Mouse (Mus musculus): ENCODE measurements around the gene Coch. TPM values are rescaled to one million over a fixed set of nuclear protein-coding genes. Genes with fewer than 3 reads are reported as not detected.
"Not testable (repeated sequence)": the region's sequence is repeated elsewhere in the genome, so short reads cannot be mapped to it uniquely, and the experiment has no call there.

The Coch gene
- polyA plus RNA-seq, 1 experiment from 2014 or later, result 1.2 TPM

- Histone ChIP-seq H3K36me3 (ENCODE audit: control insufficient read depth, insufficient read depth, low read length) (peaks cover 13% of the 10 kb centered on the region), H3K9ac (ENCODE audit: low read length) (no peak overlapping the region), H3K27ac (replicated peaks in 1 of 2; ENCODE audit: control insufficient read depth in 1 of 2, insufficient read depth in 1 of 2, low read depth in 2 of 2, low read length in 2 of 2) (no peak overlapping the region), H3K4me2 (ENCODE audit: low read length) (no peak overlapping the region), H3K4me3 (ENCODE audit: control insufficient read depth in 1 of 2, insufficient read depth in 1 of 2, low read depth in 1 of 2, low read length in 2 of 2) (no peak overlapping the region), H3K9me3 (ENCODE audit: control insufficient read depth, low read length) (no peaks in the 10 kb centered on the region), H3K27me3 (ENCODE audit: control insufficient read depth, insufficient read depth, low read length) (no peaks in the 10 kb centered on the region), H3K4me1 (ENCODE audit: control insufficient read depth in 2 of 2, insufficient read depth in 2 of 2, low read length in 2 of 2) (peaks cover 0 to 2% of the 10 kb centered on the region in 2 experiments; a peak in 1 of 4 replicates)
- WGBS, result 24% methylated on average over 2 of the region's 2 CpGs
- no peak for ATAC-seq (ENCODE audit: insufficient number of reproducible peaks, insufficient read depth, low FRiP score, low read depth)
These were observed 43.7 kb downstream of the Coch start for GRCm38 (mm10) chr12:51636689-51637470.

- WGBS, result 14% methylated on average over 6 of the region's 6 CpGs
- Histone ChIP-seq H3K4me2 (ENCODE audit: low read length) (no peak overlapping the region), H3K36me3 (ENCODE audit: control insufficient read depth, insufficient read depth, low read length) (peaks cover 29% of the 10 kb centered on the region), H3K27me3 (ENCODE audit: control insufficient read depth, insufficient read depth, low read length) (no peaks in the 10 kb centered on the region), H3K9me3 (ENCODE audit: control insufficient read depth, low read length) (no peaks in the 10 kb centered on the region), H3K9ac (ENCODE audit: low read length) (no peak overlapping the region), H3K27ac (replicated peaks in 1 of 2; ENCODE audit: control insufficient read depth in 1 of 2, insufficient read depth in 1 of 2, low read depth in 2 of 2, low read length in 2 of 2) (no peak overlapping the region; a peak in 1 of 4 replicates), H3K4me1 (ENCODE audit: control insufficient read depth in 2 of 2, insufficient read depth in 2 of 2, low read length in 2 of 2) (peaks cover 0 to 5% of the 10 kb centered on the region in 2 experiments; a peak in 2 of 4 replicates), H3K4me3 (ENCODE audit: control insufficient read depth in 1 of 2, insufficient read depth in 1 of 2, low read depth in 1 of 2, low read length in 2 of 2) (no peak overlapping the region)
- no peak for ATAC-seq (ENCODE audit: insufficient number of reproducible peaks, insufficient read depth, low FRiP score, low read depth)
These were observed 48.7 kb downstream of the Coch start for GRCm38 (mm10) chr12:51641871-51642270.

- not testable (repeated sequence) for H3K4me3 ChIP-seq (ENCODE audit: control insufficient read depth in 1 of 2, insufficient read depth in 1 of 2, low read depth in 1 of 2, low read length in 2 of 2); H3K9me3 ChIP-seq (ENCODE audit: control insufficient read depth, low read length); H3K27ac ChIP-seq (replicated peaks in 1 of 2; ENCODE audit: control insufficient read depth in 1 of 2, insufficient read depth in 1 of 2, low read depth in 2 of 2, low read length in 2 of 2); H3K27me3 ChIP-seq (ENCODE audit: control insufficient read depth, insufficient read depth, low read length); H3K4me2 ChIP-seq (ENCODE audit: low read length); ATAC-seq (ENCODE audit: insufficient number of reproducible peaks, insufficient read depth, low FRiP score, low read depth); H3K4me1 ChIP-seq (ENCODE audit: control insufficient read depth in 2 of 2, insufficient read depth in 2 of 2, low read length in 2 of 2); H3K9ac ChIP-seq (ENCODE audit: low read length)
- peaks cover 52% of the 10 kb centered on the region for H3K36me3 ChIP-seq (ENCODE audit: control insufficient read depth, insufficient read depth, low read length)
These were observed 56.3 kb downstream of the Coch start for GRCm38 (mm10) chr12:51649401-51649800.

Other genes starting within 250 kb of the Coch start
- 17.3 and 20.2 TPM in 2 replicates for gene G2e3, start 245.3 kb upstream of the Coch start, polyA plus RNA-seq (2014; fragmentation: Nextera tagmentation; extraction: Ambion mirVana)
- 66.1 and 68.7 TPM in 2 replicates for gene Scfd1, start 215.8 kb upstream of the Coch start, polyA plus RNA-seq (2014; fragmentation: Nextera tagmentation; extraction: Ambion mirVana)
- 42.0 and 43.1 TPM in 2 replicates for gene Ap4s1, start 97.7 kb downstream of the Coch start, polyA plus RNA-seq (2014; fragmentation: Nextera tagmentation; extraction: Ambion mirVana)
- 58.6 and 60.9 TPM in 2 replicates for gene Strn3, start 98.6 kb downstream of the Coch start, polyA plus RNA-seq (2014; fragmentation: Nextera tagmentation; extraction: Ambion mirVana)
- gene Hectd1, start 236.2 kb downstream of the Coch start, polyA plus RNA-seq (2014; fragmentation: Nextera tagmentation; extraction: Ambion mirVana), result 43.3 and 43.6 TPM in 2 replicates